In the genomic region with DNA sequence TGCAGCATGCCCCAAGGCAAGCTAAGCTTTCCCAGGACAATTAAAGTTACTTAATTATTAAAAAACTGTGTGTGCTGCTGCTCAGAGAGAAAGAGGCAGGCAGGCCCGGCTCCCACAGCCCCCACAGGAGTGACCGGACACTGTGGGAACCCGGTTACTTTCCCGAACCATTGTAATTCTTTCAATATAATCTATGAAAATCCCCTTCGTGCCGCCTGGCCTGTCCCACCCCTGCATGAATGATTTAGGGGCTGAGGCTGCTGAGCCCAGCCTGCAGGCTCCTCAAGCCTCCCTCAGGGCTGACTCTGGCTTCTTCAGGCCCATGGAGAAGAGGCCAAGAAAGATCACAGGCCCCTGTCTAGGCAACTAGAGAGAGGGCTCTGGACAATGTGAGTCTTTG, we compare ENCODE assay signal across 22 mouse cellular contexts. TPM values are rescaled to one million over a fixed set of nuclear protein-coding genes. Genes with fewer than 3 reads are reported as not detected.
DNase-seq lines count a peak whose midpoint lies in the region; ATAC-seq and TF ChIP-seq lines count a peak whose summit lies in the region.
"Had no signal": no experiment of that assay in that cellular context is flagged by ENCODE, and none has a peak within 500 bp of the region (broad histone marks: within the 10 kb centered on the region; RNA-seq: fewer than 3 reads in every experiment).

No protein-coding gene starts in this region.

- H3K4me1 ChIP-seq in hindbrain, embryonic 12.5 days, result peaks cover 10% of the 10 kb centered on the region
- peaks cover 4% of the 10 kb centered on the region; the same call in 1 of the 2 replicates for H3K4me1 ChIP-seq in hindbrain, embryonic 16.5 days (ENCODE audit: control insufficient read depth, insufficient read depth, low read depth, low read length)
- H3K4me1 ChIP-seq in CH12.LX (ENCODE audit: control insufficient read depth in 1 of 2, insufficient read depth in 2 of 2), result peaks cover 38 to 75% of the 10 kb centered on the region in 2 experiments
- peaks cover 33% of the 10 kb centered on the region for H3K4me1 ChIP-seq in midbrain, embryonic 12.5 days

- H3K9ac ChIP-seq in hindbrain, embryonic 12.5 days, result no peak overlapping the region
- H3K9ac ChIP-seq in hindbrain, embryonic 16.5 days (ENCODE audit: low read depth, low read length), result no peak overlapping the region
- peak overlapping the region; percentile 3; the same call in 1 of the 2 replicates for H3K9ac ChIP-seq in CH12.LX (ENCODE audit: insufficient read depth, low read depth)
- H3K9ac ChIP-seq in midbrain, embryonic 12.5 days (replicated peaks), result no peak overlapping the region
- H3K9ac ChIP-seq: liver, postnatal 0 days; neural tube, embryonic 15.5 days had no signal

- no peak for TF ChIP-seq CTCF in CH12.LX (conservative IDR thresholded peaks at IDR 0.05 in 1 of 2, IDR thresholded peaks at IDR 0.05 in 1 of 2; ENCODE audit: low read depth in 2 of 2, low read length in 2 of 2)

- peaks cover 23% of the 10 kb centered on the region for H3K27me3 ChIP-seq in hindbrain, embryonic 12.5 days
- no peaks in the 10 kb centered on the region for H3K27me3 ChIP-seq in hindbrain, embryonic 16.5 days (replicated peaks; ENCODE audit: control insufficient read depth, insufficient read depth, low read length)
- peaks cover 20% of the 10 kb centered on the region for H3K27me3 ChIP-seq in CH12.LX (replicated peaks)
- H3K27me3 ChIP-seq in midbrain, embryonic 12.5 days, result peaks cover 55% of the 10 kb centered on the region
- H3K27me3 ChIP-seq: Patski had no signal

- 46% methylated on average over 6 of the region's 6 CpGs for WGBS in hindbrain, embryonic 12.5 days
- WGBS in hindbrain, embryonic 16.5 days, result 31% methylated on average over 6 of the region's 6 CpGs
- WGBS in midbrain, embryonic 12.5 days, result 16% methylated on average over 6 of the region's 6 CpGs

- no peak for DNase-seq in CH12.LX (ENCODE audit: extremely low read depth)
- DNase-seq in MN1 (ENCODE audit: low spot score), result peak; percentile 25
- no peak for DNase-seq in thymus, postnatal 0 days (ENCODE audit: low spot score)
- no peak for DNase-seq in layer of hippocampus, adult 18-20 months (ENCODE audit: low spot score in 2 of 2)
- DNase-seq: adrenal gland, postnatal 10 days; cerebellum, adult 11 months; cerebellum, postnatal 10 days; heart, postnatal 10 days; kidney, adult 11 months; layer of hippocampus, postnatal 36 days; liver, postnatal 0 days; lung, postnatal 10 days; right cerebral cortex, postnatal 4 days; thymus, postnatal 25 days had no signal

- no peak for TF ChIP-seq POLR2A in CH12.LX (IDR thresholded peaks at IDR 0.05; ENCODE audit: low read depth, low read length)

- peak; percentile 48; the same call in 1 of the 2 replicates for TF ChIP-seq EP300 in CH12.LX (IDR thresholded peaks at IDR 0.05; ENCODE audit: low read length)

- dilution Hi-C loops in CH12.LX (cut with MboI; ENCODE audit: extremely low pct_ligation_motif_present, extremely low pct_unique_long_range_greater_than_20kb, low sequenced_read_pairs), result no loop called here

- H3K9me3 ChIP-seq in hindbrain, embryonic 12.5 days (replicated peaks), result no peaks in the 10 kb centered on the region
- no peaks in the 10 kb centered on the region for H3K9me3 ChIP-seq in hindbrain, embryonic 16.5 days (ENCODE audit: control insufficient read depth, low read length)
- peaks cover 3% of the 10 kb centered on the region for H3K9me3 ChIP-seq in CH12.LX (replicated peaks; ENCODE audit: low read length)
- H3K9me3 ChIP-seq in midbrain, embryonic 12.5 days, result no peaks in the 10 kb centered on the region
- H3K9me3 ChIP-seq: neural tube, embryonic 15.5 days had no signal

- H3K79me2 ChIP-seq in CH12.LX (replicated peaks; ENCODE audit: control insufficient read depth, extremely low read depth, insufficient read depth, poor library complexity, severe bottlenecking), result no peaks in the 10 kb centered on the region

- H3K36me3 ChIP-seq in hindbrain, embryonic 12.5 days, result no peaks in the 10 kb centered on the region
- H3K36me3 ChIP-seq in hindbrain, embryonic 16.5 days (ENCODE audit: control insufficient read depth, insufficient read depth, low read length), result no peaks in the 10 kb centered on the region
- H3K36me3 ChIP-seq in CH12.LX (replicated peaks in 1 of 2; ENCODE audit: control insufficient read depth in 1 of 2, insufficient read depth in 1 of 2, low read length in 1 of 2), result no peaks in the 10 kb centered on the region
- H3K36me3 ChIP-seq in midbrain, embryonic 12.5 days, result no peaks in the 10 kb centered on the region
- H3K36me3 ChIP-seq: neural tube, embryonic 15.5 days had no signal

- ATAC-seq in hindbrain, embryonic 12.5 days (ENCODE audit: low FRiP score), result no peak
- ATAC-seq in hindbrain, embryonic 16.5 days, result no peak
- ATAC-seq in midbrain, embryonic 12.5 days (ENCODE audit: low FRiP score, low read depth), result peak; percentile 64; the same call in 1 of the 2 replicates
- ATAC-seq: liver, postnatal 0 days; Patski had no signal

- in situ Hi-C loops in CH12.LX (cut with MboI; ENCODE audit: low pct_ligation_motif_present, low pct_unique_long_range_greater_than_20kb, low sequenced_read_pairs), result loop anchor here (5.0 kb wide), 1 partner anchor 39 kb away; no protein-coding TSS in a partner anchor

- H3K4me3 ChIP-seq in hindbrain, embryonic 12.5 days, result no peak overlapping the region
- no peak overlapping the region for H3K4me3 ChIP-seq in hindbrain, embryonic 16.5 days (ENCODE audit: low read length)
- no peak overlapping the region for H3K4me3 ChIP-seq in CH12.LX (replicated peaks in 1 of 3; ENCODE audit: low read depth in 2 of 3, low read length in 2 of 3, poor library complexity in 1 of 3)
- no peak overlapping the region for H3K4me3 ChIP-seq in midbrain, embryonic 12.5 days
- H3K4me3 ChIP-seq: layer of hippocampus, adult 2 months; neural tube, embryonic 15.5 days had no signal

- H3K27ac ChIP-seq in hindbrain, embryonic 12.5 days, result 0 out of 2 replicates have a peak overlapping the region, but pooled peaks have one; percentile 24
- H3K27ac ChIP-seq in hindbrain, embryonic 16.5 days (ENCODE audit: low read depth, low read length), result no peak overlapping the region
- no peak overlapping the region; the same call in 1 of the 2 replicates for H3K27ac ChIP-seq in CH12.LX (ENCODE audit: insufficient read depth, low read depth)
- peak overlapping the region; percentile 35; the same call in 1 of the 2 replicates for H3K27ac ChIP-seq in midbrain, embryonic 12.5 days (replicated peaks)
- H3K27ac ChIP-seq: kidney, postnatal 0 days; layer of hippocampus, adult 2 months; neural tube, embryonic 15.5 days had no signal

- no peak for TF ChIP-seq RAD21 in CH12.LX (IDR thresholded peaks at IDR 0.05; ENCODE audit: low read depth, low read length)

- H3K4me2 ChIP-seq in hindbrain, embryonic 12.5 days (replicated peaks), result no peak overlapping the region
- no peak overlapping the region for H3K4me2 ChIP-seq in hindbrain, embryonic 16.5 days (ENCODE audit: low read length)
- H3K4me2 ChIP-seq in CH12.LX (ENCODE audit: insufficient read depth, low read depth, poor library complexity, severe bottlenecking), result no peak overlapping the region; the same call in 1 of the 2 replicates
- no peak overlapping the region for H3K4me2 ChIP-seq in midbrain, embryonic 12.5 days (replicated peaks)
- H3K4me2 ChIP-seq: heart, embryonic 11.5 days; neural tube, embryonic 15.5 days had no signal

TF ChIP-seq in CH12.LX, 34 proteins besides CTCF, POLR2A, EP300 and RAD21:
- no peak for TF ChIP-seq ZMIZ1 (IDR thresholded peaks at IDR 0.05; ENCODE audit: low read depth, low read length)
- peak; percentile 49; the same call in 1 of the 2 replicates for TF ChIP-seq TCF12 (IDR thresholded peaks at IDR 0.05; ENCODE audit: low read depth, low read length)
- no peak for TF ChIP-seq MYC (IDR thresholded peaks at IDR 0.05; ENCODE audit: low read depth, low read length)
- TF ChIP-seq CHD1 (IDR thresholded peaks at IDR 0.05; ENCODE audit: low read depth, low read length), result no peak
- no peak for TF ChIP-seq ZKSCAN1 (IDR thresholded peaks at IDR 0.05; ENCODE audit: borderline replicate concordance, low read depth, low read length)
- TF ChIP-seq SIN3A (IDR thresholded peaks at IDR 0.05; ENCODE audit: low read length), result no peak
- TF ChIP-seq MXI1 (IDR thresholded peaks at IDR 0.05; ENCODE audit: low read depth, low read length), result no peak
- no peak; the same call in 1 of the 2 replicates for TF ChIP-seq IRF4 (IDR thresholded peaks at IDR 0.05; ENCODE audit: low read depth, low read length)
- no peak for TF ChIP-seq PAX5 (IDR thresholded peaks at IDR 0.05; ENCODE audit: low read length)
- TF ChIP-seq BHLHE40 (IDR thresholded peaks at IDR 0.05; ENCODE audit: low read depth, low read length), result peak; percentile 58
- TF ChIP-seq MAFK (IDR thresholded peaks at IDR 0.05; ENCODE audit: insufficient replicate concordance, low read length), result no peak
- no peak for TF ChIP-seq CHD2 (IDR thresholded peaks at IDR 0.05; ENCODE audit: low read length)
- no peak for TF ChIP-seq MAX (IDR thresholded peaks at IDR 0.05; ENCODE audit: low read length)
- no peak for TF ChIP-seq E2F4 (IDR thresholded peaks at IDR 0.05; ENCODE audit: insufficient replicate concordance, low read depth, low read length)
- no peak for TF ChIP-seq ZNF384 (IDR thresholded peaks at IDR 0.05; ENCODE audit: low read depth, low read length)
- TF ChIP-seq NRF1 (IDR thresholded peaks at IDR 0.05; ENCODE audit: low read depth, low read length), result no peak
- TF ChIP-seq GABPA (IDR thresholded peaks at IDR 0.05; ENCODE audit: insufficient replicate concordance, low read depth, low read length), result no peak
- TF ChIP-seq ZC3H11A (IDR thresholded peaks at IDR 0.05; ENCODE audit: low read depth, low read length), result no peak
- TF ChIP-seq USF2 (conservative IDR thresholded peaks at IDR 0.05; ENCODE audit: low read depth, low read length), result no peak
- TF ChIP-seq MEF2A (IDR thresholded peaks at IDR 0.05; ENCODE audit: borderline replicate concordance, low read depth, low read length), result peak; percentile 35; the same call in 1 of the 2 replicates

RNA-seq across cellular contexts. Expression of a gene that starts 36.0 kb away (rescaled TPM):
- 39.5 and 40.3 TPM in 2 replicates for polyA plus RNA-seq in hindbrain, embryonic 12.5 days (2016; fragmentation: Nextera tagmentation; extraction: Ambion mirVana)
- 8.4 and 8.5 TPM in 2 replicates for polyA plus RNA-seq in hindbrain, embryonic 16.5 days (2015; fragmentation: Nextera tagmentation; extraction: Ambion mirVana)
- 3.4 and 3.6 TPM in 2 replicates for total RNA-seq in CH12.LX (2012; rRNA removed)
- 1.4 and 2.4 TPM in 2 replicates for total RNA-seq in CH12.LX (2014; rRNA removed)
- 0.53 and 1.6 TPM in 2 replicates for polyA plus RNA-seq in CH12.LX (2012; ENCODE audit: insufficient read length, low read depth)
- polyA plus RNA-seq in midbrain, embryonic 12.5 days (2016; fragmentation: Nextera tagmentation; extraction: Ambion mirVana), result 30.5 and 37.9 TPM in 2 replicates
- polyA plus RNA-seq in thymus, postnatal 0 days (2015; fragmentation: Nextera tagmentation; extraction: Ambion mirVana), result 35.6 and 36.3 TPM in 2 replicates
- 10 to 100 TPM; 24.4 to 28.0 TPM for total RNA-seq in layer of hippocampus, adult 18-20 months (2021)

Comparison
In these comparisons a context has a peak if more than half of its experiments do, and no peak if none do; other contexts are left out.
1. H3K27ac ChIP-seq: peak in hindbrain, embryonic 12.5 days (single experiment) and midbrain, embryonic 12.5 days (single experiment); none in hindbrain, embryonic 16.5 days (single experiment) and CH12.LX (single experiment).